Mouse (Mus musculus) midbrain, embryonic 14.5 days (tissue): ENCODE data around the gene Fa2h. TPM values are rescaled to one million over a fixed set of nuclear protein-coding genes. Genes with fewer than 3 reads are reported as not detected.

Experiments
- ATAC-seq: fragments of 200-750 bp; cut with Nextera tagmentation; 2 replicates; pipeline ENCODE4 v1.8.0; 2017; ENCODE audit warnings: moderate number of reproducible peaks, moderate library complexity; ENCODE audit not compliant: low FRiP score, low TSS enrichment
- DNase-seq: peaks from one replicate; pipeline ENCODE4 v3.0.0-alpha.2; 2015
- H3K27ac ChIP-seq: fragments of 300-500 bp; sonication (generic); replicated peaks from 2 replicates; pipeline ENCODE4 v1.5.1; 2014; ENCODE audit warnings: mild to moderate bottlenecking, low read depth, low read length, moderate library complexity
- H3K27me3 ChIP-seq: fragments of 300-500 bp; sonication (generic); 2 replicates; pipeline ENCODE4 v1.6.1; 2014; ENCODE audit warnings: low read length, control low read depth, mixed read lengths; ENCODE audit not compliant: control insufficient read depth, insufficient read depth
- H3K36me3 ChIP-seq: fragments of 300-500 bp; sonication (generic); 2 replicates; pipeline ENCODE4 v1.6.1; 2014; ENCODE audit warnings: low read length, control low read depth; ENCODE audit not compliant: control insufficient read depth, insufficient read depth
- H3K4me1 ChIP-seq: fragments of 300-500 bp; sonication (generic); 2 replicates; pipeline ENCODE4 v1.6.1; 2014; ENCODE audit warnings: mild to moderate bottlenecking, antibody characterized with exemption, low read length, control low read depth; ENCODE audit not compliant: control insufficient read depth, insufficient read depth
- H3K4me2 ChIP-seq: fragments of 300-500 bp; sonication (generic); 2 replicates; pipeline ENCODE4 v1.6.1; 2014; ENCODE audit warnings: mild to moderate bottlenecking, low read length, moderate library complexity
- H3K4me3 ChIP-seq: fragments of 300-500 bp; sonication (generic); replicated peaks from 2 replicates; pipeline ENCODE4 v1.5.1; 2014; ENCODE audit warnings: low read depth, low read length
- H3K9ac ChIP-seq: fragments of 300-500 bp; sonication (generic); replicated peaks from 2 replicates; pipeline ENCODE4 v1.6.1; 2014; ENCODE audit warnings: mild to moderate bottlenecking, low read length, moderate library complexity
- H3K9me3 ChIP-seq: fragments of 300-500 bp; sonication (generic); 2 replicates; pipeline ENCODE4 v1.6.1; 2016; ENCODE audit warnings: low read length, control low read depth, mixed read lengths; ENCODE audit not compliant: control insufficient read depth
- WGBS: fragments of 180-500 bp; shearing (Covaris S2); extraction: QIAGEN DNeasy Blood & Tissue Kit; methylation state at CpG from one replicate; pipeline ENCODE4 v1.1.7; 2014; 5-methylcytosine and 5-hydroxymethylcytosine counted together
- polyA plus RNA-seq: library from polyadenylated mRNA; unstranded; fragments of >200 nt; fragmentation: Nextera tagmentation; extraction: Ambion mirVana; gene quantifications from 2 replicates; pipeline ENCODE4 v1.2.1, GENCODE M21; 2014

The Fa2h gene
- polyA plus RNA-seq, 1 experiment from 2014 or later, result 0.24 TPM

DNA sequence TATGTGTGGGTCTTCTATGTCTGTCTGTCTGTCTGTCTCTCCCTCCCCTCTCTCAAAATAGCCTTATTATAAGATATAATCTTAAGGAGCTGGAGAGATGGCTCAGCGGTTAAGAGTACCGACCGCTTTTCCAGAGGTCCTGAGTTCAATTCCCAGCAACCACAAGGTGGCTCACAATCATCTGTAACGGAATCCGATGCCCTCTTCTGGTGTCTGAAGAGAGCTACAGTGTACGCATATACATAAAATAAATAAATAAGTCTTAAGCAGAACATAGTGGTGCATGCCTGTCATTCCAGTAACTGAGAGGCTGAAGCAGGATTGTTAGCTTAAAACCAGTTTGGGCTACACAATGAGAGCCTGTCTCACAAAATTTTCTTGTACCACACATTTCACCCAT, 43.0 kb downstream of the Fa2h start:
- Histone ChIP-seq H3K4me1 (no peaks in the 10 kb centered on the region), H3K27me3 (no peaks in the 10 kb centered on the region), H3K4me2 (no peak overlapping the region), H3K4me3 (no peak overlapping the region), H3K27ac (no peak overlapping the region), H3K36me3 (no peaks in the 10 kb centered on the region), H3K9me3 (no peaks in the 10 kb centered on the region), H3K9ac (no peak overlapping the region)
- no peak for ATAC-seq
- WGBS, result 89% methylated on average over 6 of the region's 6 CpGs
- DNase-seq, result no peak

DNA sequence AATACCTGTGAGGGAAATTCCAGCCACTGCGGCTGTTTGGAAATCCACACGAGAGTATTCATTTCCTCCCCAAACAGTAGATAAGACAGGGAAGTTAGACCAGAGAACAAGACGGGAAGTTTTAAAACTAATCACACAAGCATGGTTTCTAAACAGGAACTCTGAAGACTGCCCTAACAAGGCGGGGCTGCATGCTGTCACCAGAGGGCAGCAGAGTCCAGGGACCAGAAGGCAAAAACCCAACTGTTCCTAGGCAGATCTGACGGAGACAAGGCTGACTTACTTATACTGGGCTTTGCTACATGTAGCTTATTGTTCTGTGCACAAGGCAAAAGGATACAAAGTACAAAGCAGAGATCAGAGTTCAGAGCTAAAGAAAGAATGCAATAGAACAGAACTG, 50.4 kb downstream of the Fa2h start:
- peak; percentile 87 for DNase-seq
- no peaks in the 10 kb centered on the region for H3K9me3 ChIP-seq
- H3K4me3 ChIP-seq, result no peak overlapping the region
- no peaks in the 10 kb centered on the region for H3K36me3 ChIP-seq
- no peak for ATAC-seq
- 18% methylated on average over 5 of the region's 5 CpGs for WGBS
- no peak overlapping the region for H3K4me2 ChIP-seq
- no peak overlapping the region for H3K27ac ChIP-seq
- H3K4me1 ChIP-seq, result no peaks in the 10 kb centered on the region; the same call in 1 of the 2 replicates
- H3K27me3 ChIP-seq, result 0 out of 2 replicates have a peak, but pooled peaks cover 7% of the 10 kb centered on the region
- H3K9ac ChIP-seq, result no peak overlapping the region

DNA sequence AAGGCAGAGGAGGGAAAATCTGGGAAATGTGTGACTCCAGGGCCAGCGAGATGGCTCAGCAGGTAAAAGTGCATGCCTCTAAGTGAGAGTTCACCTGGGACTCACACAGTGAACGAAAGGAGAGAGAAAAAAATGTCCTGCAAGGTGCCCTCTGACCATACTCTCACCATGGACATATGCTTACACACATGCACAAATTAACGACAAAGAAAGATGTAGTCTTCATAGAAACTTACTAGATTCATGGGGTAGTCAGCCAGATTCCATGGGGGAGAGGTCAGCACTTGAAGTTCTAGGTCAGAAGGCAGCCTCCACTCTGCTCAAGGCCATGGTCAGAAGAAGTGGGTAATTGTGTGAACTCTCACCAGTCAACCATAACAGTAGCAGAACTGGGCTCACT, 53.4 kb downstream of the Fa2h start:
- H3K36me3 ChIP-seq, result no peaks in the 10 kb centered on the region
- H3K27me3 ChIP-seq, result 0 out of 2 replicates have a peak, but pooled peaks cover 9% of the 10 kb centered on the region
- H3K4me1 ChIP-seq, result peaks cover 5% of the 10 kb centered on the region; the same call in 1 of the 2 replicates
- no peaks in the 10 kb centered on the region for H3K9me3 ChIP-seq
- 75% methylated on average over 3 of the region's 3 CpGs for WGBS
- no peak overlapping the region for H3K9ac ChIP-seq
- H3K4me2 ChIP-seq, result no peak overlapping the region
- H3K4me3 ChIP-seq, result no peak overlapping the region
- ATAC-seq (no peak), DNase-seq (no peak)
- no peak overlapping the region for H3K27ac ChIP-seq

DNA sequence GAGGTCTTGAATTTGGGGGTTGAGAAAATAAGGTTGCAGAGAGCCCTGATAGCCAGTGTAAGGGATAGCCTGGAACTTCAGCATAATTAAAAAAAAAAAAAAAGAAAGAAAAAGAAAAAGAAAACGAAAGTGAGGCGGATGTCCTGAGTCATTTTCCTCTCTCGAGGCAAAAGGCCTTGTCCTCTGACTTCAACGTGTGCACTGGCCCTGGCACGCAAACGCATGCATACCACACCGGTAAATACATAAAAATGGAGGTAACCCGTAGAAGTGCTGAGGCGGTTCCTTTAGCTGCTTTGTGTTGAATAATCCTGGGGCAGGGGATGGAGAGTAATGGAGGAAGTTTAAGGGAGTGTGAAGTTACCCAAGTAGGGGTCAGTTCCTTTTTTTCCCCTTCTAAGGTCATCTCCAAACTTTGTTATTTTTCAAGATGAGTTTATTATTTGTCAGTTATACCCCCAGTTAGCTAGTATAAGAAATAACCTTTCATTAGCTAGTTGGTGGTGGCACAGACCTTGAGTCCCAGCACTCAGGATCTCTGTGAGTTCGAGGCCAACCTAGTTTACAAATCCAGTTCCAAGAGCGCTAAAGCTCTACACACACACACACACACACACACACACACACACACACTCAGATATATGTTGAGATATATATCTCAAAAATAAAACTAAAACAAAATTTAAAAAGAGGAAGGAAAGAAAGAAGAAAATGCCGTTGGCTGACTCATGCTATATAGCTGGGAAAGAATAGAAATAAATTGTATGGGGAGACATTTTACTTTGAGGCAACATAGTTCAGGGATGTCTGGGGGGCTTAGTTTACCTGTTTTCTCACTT, 55.0 kb downstream of the Fa2h start:
- Histone ChIP-seq H3K9ac (no peak overlapping the region), H3K27ac (no peak overlapping the region), H3K4me2 (peak overlapping the region; percentile 59), H3K4me3 (peak overlapping the region; percentile 31; the same call in 1 of the 2 replicates), H3K9me3 (no peaks in the 10 kb centered on the region), H3K27me3 (0 out of 2 replicates have a peak, but pooled peaks cover 9% of the 10 kb centered on the region), H3K36me3 (no peaks in the 10 kb centered on the region), H3K4me1 (peaks cover 5% of the 10 kb centered on the region; the same call in 1 of the 2 replicates)
- WGBS, result 49% methylated on average over 12 of the region's 12 CpGs
- ATAC-seq, result no peak
- no peak for DNase-seq

DNA sequence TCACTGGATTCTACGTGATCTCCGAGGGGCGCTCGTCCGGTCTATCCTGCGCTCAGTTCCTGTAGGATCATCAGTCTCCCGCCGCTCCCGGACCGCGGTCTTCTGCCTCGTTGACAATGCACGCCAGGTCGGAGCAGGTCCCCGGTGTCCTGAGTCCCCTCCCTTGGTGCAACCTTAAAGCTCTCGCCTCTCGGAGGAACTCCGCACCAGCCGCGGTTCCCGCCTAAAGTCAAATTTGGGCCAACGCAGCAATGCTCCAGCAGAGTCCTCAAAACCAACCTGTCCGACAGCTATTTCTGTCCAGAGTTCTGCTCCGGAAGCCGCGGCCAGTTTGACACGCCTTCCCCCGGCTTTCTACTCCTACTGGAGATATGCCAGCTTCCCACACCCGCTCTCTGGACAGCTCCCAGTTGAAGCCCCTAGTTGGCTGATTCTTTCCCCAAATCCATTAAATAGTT, 55.7 kb downstream of the Fa2h start, which contains the start of gene Mlkl:
Gene Mlkl (minus strand): TSS at position 288 of the 458 bp plus-strand sequence.
- DNase-seq (peak; percentile 50), ATAC-seq (no peak)
- Histone ChIP-seq H3K27me3 (0 out of 2 replicates have a peak, but pooled peaks cover 9% of the 10 kb centered on the region), H3K9me3 (no peaks in the 10 kb centered on the region), H3K4me1 (peaks cover 5% of the 10 kb centered on the region; the same call in 1 of the 2 replicates), H3K27ac (no peak within 1 kb of the TSS), H3K9ac (no peak within 1 kb of the TSS; the same call in 1 of the 2 replicates), H3K4me2 (peak within 1 kb of the TSS; percentile 59), H3K4me3 (peak within 1 kb of the TSS; percentile 31), H3K36me3 (no peaks in the 10 kb centered on the region)
- WGBS, result 1% methylated on average over 29 of the region's 29 CpGs

DNA sequence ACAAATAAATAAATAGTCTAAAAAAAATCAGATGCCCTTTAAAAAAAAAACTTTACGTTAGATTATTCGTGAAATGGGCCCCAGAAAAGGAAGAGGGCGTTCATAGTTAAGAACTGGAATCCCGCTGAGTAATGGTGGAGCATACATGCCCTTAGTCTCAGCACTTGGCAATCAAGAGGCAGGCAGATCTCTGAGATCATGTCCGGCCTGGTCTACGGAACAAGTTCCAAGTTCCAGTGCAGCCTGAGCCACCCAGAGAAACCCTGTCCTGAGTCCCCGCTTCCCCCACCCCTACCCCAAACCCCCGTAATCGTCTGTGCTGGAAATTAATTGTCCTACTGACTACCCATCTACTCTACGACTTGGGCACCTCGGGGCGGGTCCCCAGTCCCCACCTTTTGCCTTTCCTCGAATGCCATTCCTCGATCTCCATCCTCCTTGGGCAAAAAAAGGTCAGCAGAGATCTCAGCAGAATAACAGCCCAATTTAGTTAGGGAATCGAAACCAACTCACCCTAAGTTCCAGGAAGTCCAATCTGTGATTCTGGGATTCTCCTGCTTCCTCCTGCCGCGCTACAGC, 56.2 kb downstream of the Fa2h start:
- Histone ChIP-seq H3K9ac (no peak overlapping the region; the same call in 1 of the 2 replicates), H3K27me3 (0 out of 2 replicates have a peak, but pooled peaks cover 9% of the 10 kb centered on the region), H3K9me3 (no peaks in the 10 kb centered on the region), H3K36me3 (no peaks in the 10 kb centered on the region), H3K4me1 (peaks cover 5% of the 10 kb centered on the region; the same call in 1 of the 2 replicates), H3K27ac (no peak overlapping the region), H3K4me3 (peak overlapping the region; percentile 31), H3K4me2 (peak overlapping the region; percentile 59)
- 34% methylated on average over 17 of the region's 17 CpGs for WGBS
- DNase-seq (peak; percentile 2), ATAC-seq (no peak)

DNA sequence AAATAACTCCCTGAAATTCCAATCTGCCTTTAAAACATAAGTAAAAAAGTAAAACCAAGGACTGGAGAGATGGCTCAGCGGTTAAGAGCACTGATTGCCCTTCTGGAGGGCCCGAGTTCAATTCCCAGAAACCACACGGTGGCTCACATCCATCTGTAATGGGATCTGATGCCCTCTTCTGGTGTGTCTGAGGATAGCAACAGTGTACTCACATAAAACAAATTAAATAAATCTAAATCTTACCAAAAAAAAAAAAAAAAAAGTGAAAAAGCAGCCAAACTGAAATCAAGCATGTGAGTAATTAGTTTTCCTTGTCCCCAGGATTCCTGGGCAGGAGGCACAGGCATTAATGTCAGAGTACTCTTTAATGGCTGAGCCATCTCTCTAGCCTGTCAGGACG, 56.9 kb downstream of the Fa2h start:
- no peak for DNase-seq

DNA sequence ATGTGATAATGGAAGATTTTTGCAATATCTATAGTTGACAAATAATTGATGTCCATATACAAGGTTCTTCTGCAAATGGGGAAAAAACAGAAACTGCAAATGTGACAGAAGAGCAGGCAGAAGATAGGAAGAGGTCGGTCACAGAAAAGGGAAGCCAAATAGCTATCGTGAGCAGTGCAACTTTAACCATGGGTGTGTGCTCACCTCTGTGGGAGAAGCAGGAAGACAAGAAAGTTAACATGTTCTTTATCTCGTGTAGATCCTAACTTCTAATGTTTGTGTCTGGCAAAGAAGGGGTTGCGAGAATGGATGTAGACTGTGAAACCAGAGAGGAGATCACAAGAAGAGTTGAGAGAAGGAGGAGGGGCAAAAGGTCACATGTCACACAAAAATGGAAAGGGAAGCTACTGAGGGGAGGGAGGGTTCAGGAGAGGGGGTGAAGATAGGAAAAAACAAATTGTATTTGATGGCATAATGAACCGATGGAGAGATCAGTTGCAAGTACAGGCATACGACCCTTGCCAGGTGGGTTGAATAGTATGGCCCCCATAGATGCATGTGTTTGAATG, 68.3 kb downstream of the Fa2h start:
- Histone ChIP-seq H3K36me3 (no peaks in the 10 kb centered on the region), H3K9me3 (no peaks in the 10 kb centered on the region), H3K4me2 (no peak overlapping the region), H3K27me3 (no peaks in the 10 kb centered on the region), H3K9ac (no peak overlapping the region), H3K4me1 (no peaks in the 10 kb centered on the region), H3K4me3 (no peak overlapping the region), H3K27ac (no peak overlapping the region)
- WGBS, result 87% methylated on average over 6 of the region's 6 CpGs
- no peak for DNase-seq
- ATAC-seq, result no peak

More for the DNA sequence above, 56.9 kb downstream of the Fa2h start:
- Histone ChIP-seq H3K27me3 (0 out of 2 replicates have a peak, but pooled peaks cover 9% of the 10 kb centered on the region), H3K36me3 (no peaks in the 10 kb centered on the region), H3K27ac (no peak overlapping the region), H3K9me3 (no peaks in the 10 kb centered on the region), H3K9ac (no peak overlapping the region), H3K4me3 (no peak overlapping the region), H3K4me1 (peaks cover 5% of the 10 kb centered on the region; the same call in 1 of the 2 replicates), H3K4me2 (no peak overlapping the region)
- 90% methylated on average over 4 of the region's 4 CpGs for WGBS
- ATAC-seq, result no peak
